Mouse (Mus musculus) stomach, embryonic 16.5 days (tissue): ENCODE measurements at regions not wholly inside any gene's neighbourhood (a gene's known extent, or its start where the extent isn't known, plus 50 kb on each side); places are given as distances from the start of the nearest gene placed in this dataset.

Experiments
- ATAC-seq: fragments of 200-750 bp; cut with Nextera tagmentation; 2 replicates; pipeline ENCODE4 v1.8.0; 2017; ENCODE audit warnings: moderate number of reproducible peaks, moderate TSS enrichment; ENCODE audit not compliant: insufficient read depth, low FRiP score
- H3K27ac ChIP-seq: fragments of 300-500 bp; sonication (generic); 2 replicates; pipeline ENCODE4 v1.5.1; 2014; ENCODE audit warnings: low read length
- H3K27me3 ChIP-seq: fragments of 300-500 bp; sonication (generic); 2 replicates; pipeline ENCODE4 v1.6.1; 2014; ENCODE audit warnings: low read length, control low read depth, mixed read lengths; ENCODE audit not compliant: control insufficient read depth, insufficient read depth
- H3K36me3 ChIP-seq: fragments of 300-500 bp; sonication (generic); 2 replicates; pipeline ENCODE4 v1.6.1; 2014; ENCODE audit warnings: low read length; ENCODE audit not compliant: control insufficient read depth, insufficient read depth
- H3K4me1 ChIP-seq: fragments of 300-500 bp; sonication (generic); 2 replicates; pipeline ENCODE4 v1.6.1; 2014; ENCODE audit warnings: low read length, control low read depth, mixed read lengths; ENCODE audit not compliant: control insufficient read depth, insufficient read depth
- H3K4me2 ChIP-seq: fragments of 300-500 bp; sonication (generic); 2 replicates; pipeline ENCODE4 v1.6.1; 2014; ENCODE audit warnings: low read depth, low read length, mixed read lengths
- H3K4me3 ChIP-seq: fragments of 300-500 bp; sonication (generic); replicated peaks from 2 replicates; pipeline ENCODE4 v1.5.1; 2014; ENCODE audit warnings: mild to moderate bottlenecking, low read length
- H3K9ac ChIP-seq: fragments of 300-500 bp; sonication (generic); 2 replicates; pipeline ENCODE4 v1.6.1; 2014; ENCODE audit warnings: low read length
- H3K9me3 ChIP-seq: fragments of 300-500 bp; sonication (generic); replicated peaks from 2 replicates; pipeline ENCODE4 v1.6.1; 2016; ENCODE audit warnings: low read length, control low read depth; ENCODE audit not compliant: control insufficient read depth
- WGBS: fragments of 180-500 bp; shearing (Covaris S2); extraction: QIAGEN DNeasy Blood & Tissue Kit; methylation state at CpG from one replicate; pipeline ENCODE4 v1.1.7; 2014; 5-methylcytosine and 5-hydroxymethylcytosine counted together

DNA sequence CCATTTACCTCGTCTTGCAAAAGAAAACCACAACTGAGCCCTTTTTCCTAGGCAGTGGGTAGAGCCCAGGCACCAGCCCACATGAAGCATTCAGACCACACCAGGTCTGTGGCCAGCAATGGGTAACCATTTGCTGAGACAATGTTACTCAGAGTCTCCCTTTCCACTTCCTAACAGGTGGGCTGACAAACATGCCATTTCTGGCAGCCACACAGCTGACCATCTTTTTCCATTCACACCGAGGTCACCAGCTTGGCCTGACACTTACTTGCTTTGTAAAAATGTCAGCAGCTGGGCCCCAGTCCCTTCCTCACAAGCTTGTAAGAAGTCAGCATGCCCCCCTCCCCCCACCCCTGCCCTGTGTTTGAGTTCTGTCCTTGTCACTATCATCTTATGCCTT, 314.6 kb downstream of the Bcor start:
- Histone ChIP-seq H3K27me3 (no peaks in the 10 kb centered on the region), H3K9me3 (no peaks in the 10 kb centered on the region), H3K4me3 (no peak overlapping the region), H3K27ac (no peak overlapping the region), H3K4me1 (no peaks in the 10 kb centered on the region), H3K9ac (no peak overlapping the region), H3K4me2 (no peak overlapping the region), H3K36me3 (no peaks in the 10 kb centered on the region)
- ATAC-seq = no peak
- WGBS = 61% methylated on average over 2 of the region's 2 CpGs

DNA sequence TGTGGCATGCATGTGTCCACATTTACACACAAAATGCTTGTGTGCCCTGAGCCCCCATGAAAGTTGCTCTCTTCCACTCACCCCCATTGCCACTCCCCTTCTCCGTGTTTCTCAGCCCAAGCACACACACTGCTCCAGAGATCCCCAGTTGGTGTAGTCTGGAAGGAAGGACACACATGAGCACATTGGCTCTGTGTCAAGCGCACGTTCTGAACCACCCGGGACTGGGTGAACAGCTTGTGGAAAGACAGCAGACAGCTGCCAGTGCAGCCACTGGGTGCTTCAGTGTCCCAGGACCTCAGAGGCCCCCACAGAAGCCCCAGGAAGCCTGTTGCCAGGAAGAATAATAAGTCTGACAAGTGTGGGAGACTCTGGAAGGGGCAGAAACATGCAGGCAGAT, 304.2 kb downstream of the Bcor start:
- Histone ChIP-seq H3K9me3 (no peaks in the 10 kb centered on the region), H3K4me2 (no peak overlapping the region), H3K27me3 (peaks cover 8% of the 10 kb centered on the region; the same call in 1 of the 2 replicates), H3K9ac (no peak overlapping the region), H3K36me3 (no peaks in the 10 kb centered on the region), H3K4me3 (no peak overlapping the region), H3K27ac (no peak overlapping the region), H3K4me1 (no peaks in the 10 kb centered on the region)
- ATAC-seq = no peak
- WGBS = 54% methylated on average over 4 of the region's 4 CpGs

DNA sequence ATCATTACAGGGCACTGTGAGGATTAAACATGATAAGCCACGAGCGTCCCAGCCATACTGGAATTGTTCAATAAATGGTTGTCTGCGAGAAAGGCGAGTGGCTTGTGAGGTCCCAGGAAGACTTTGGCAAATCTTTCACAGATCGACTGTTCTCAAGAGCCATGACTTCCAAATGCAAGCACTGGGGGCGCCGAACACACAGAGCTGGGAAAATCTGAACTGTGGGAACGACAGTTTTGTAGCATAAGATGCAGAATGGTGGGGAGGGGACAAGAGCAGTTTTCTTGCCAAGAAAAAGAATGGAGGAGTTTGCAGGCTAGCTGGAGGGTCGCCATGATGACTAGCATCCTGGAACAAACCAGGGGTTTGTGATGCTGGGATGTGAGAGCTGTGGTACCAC, 300.8 kb downstream of the Bcor start:
- Histone ChIP-seq H3K27me3 (peaks cover 13% of the 10 kb centered on the region; the same call in 1 of the 2 replicates), H3K27ac (no peak overlapping the region), H3K4me1 (no peaks in the 10 kb centered on the region), H3K4me2 (no peak overlapping the region), H3K9ac (no peak overlapping the region), H3K9me3 (no peaks in the 10 kb centered on the region), H3K4me3 (no peak overlapping the region), H3K36me3 (no peaks in the 10 kb centered on the region)
- 55% methylated on average over 9 of the region's 9 CpGs for WGBS
- no peak for ATAC-seq

DNA sequence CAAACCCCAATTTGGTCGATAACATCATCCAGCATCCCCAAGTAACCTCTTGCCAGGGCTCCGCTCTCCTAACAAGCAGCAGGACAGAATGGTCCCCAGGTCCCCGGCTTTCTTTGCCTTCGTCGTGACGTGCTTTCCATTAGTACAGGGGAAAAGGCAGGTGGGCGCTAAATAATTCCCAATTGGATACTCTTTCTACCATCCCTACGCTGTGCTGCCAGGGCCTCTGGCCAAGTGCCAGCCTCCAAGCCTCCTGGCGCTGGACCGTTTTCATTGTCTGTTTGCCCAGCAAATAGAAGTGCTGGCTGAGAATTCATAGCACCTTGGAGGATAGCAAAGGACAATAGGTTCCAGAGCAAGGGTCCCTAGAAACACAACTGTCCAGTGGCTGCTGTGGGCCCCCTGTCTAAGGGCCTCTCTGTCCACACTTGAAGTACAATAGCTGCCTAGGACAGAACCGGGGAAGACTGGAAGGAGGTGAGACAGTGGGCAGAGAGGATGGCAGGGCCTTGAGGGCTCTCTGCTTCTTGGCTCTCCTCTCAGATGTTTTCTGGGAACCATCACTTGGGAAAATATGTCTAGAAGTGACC, 298.9 kb downstream of the Bcor start:
- Histone ChIP-seq H3K9ac (no peak overlapping the region), H3K4me2 (no peak overlapping the region), H3K27me3 (peaks cover 13% of the 10 kb centered on the region; the same call in 1 of the 2 replicates), H3K4me3 (no peak overlapping the region), H3K4me1 (no peaks in the 10 kb centered on the region), H3K9me3 (no peaks in the 10 kb centered on the region), H3K27ac (no peak overlapping the region), H3K36me3 (no peaks in the 10 kb centered on the region)
- ATAC-seq = no peak
- 50% methylated on average over 11 of the region's 11 CpGs for WGBS

DNA sequence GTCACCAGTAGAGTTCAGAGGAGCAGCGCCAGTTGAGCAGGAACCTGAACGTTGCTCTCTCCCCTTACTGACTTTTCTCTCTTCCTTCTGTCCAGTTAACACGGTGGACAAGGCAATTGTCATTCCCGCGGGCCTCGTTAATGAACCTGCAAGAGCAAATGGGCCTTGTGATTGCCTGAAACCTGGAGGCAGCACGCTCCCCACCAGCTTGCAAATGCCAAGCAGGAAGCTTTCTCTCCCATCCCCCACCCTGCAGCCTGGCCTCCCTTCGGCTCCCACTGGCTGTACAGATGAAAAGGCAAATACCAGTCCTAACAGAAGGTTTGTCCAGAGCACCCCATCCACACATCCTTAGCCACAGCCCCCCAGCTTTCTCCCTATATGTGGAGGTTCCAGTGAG, 298.3 kb downstream of the Bcor start:
- ATAC-seq = no peak
- no peak overlapping the region for H3K4me3 ChIP-seq
- H3K4me2 ChIP-seq = no peak overlapping the region
- 32% methylated on average over 8 of the region's 8 CpGs for WGBS
- no peaks in the 10 kb centered on the region for H3K36me3 ChIP-seq
- H3K9me3 ChIP-seq = no peaks in the 10 kb centered on the region
- H3K27ac ChIP-seq = no peak overlapping the region
- H3K27me3 ChIP-seq = peaks cover 12% of the 10 kb centered on the region; the same call in 1 of the 2 replicates
- H3K9ac ChIP-seq = no peak overlapping the region
- H3K4me1 ChIP-seq = no peaks in the 10 kb centered on the region

DNA sequence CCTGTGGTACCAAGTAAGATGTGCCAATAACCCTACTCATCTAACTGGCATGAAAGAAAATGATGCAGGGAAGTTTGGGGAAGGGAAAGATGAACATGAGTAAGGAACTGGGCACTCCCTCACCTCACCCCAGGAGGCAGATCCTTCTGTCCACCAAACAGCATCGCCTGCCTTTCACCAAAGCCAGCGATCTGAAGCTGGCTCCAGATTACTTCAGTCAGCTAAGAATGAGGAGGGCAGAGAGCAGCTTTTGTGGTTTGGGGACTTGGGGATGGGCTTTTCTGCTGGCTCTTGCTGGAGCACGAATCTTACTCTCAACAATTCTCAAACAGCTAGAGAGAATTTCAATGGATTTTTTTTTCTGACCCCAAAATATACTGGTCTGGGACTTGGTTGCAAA, 297.0 kb downstream of the Bcor start:
- no peak overlapping the region for H3K4me3 ChIP-seq
- H3K36me3 ChIP-seq = no peaks in the 10 kb centered on the region
- H3K9me3 ChIP-seq = no peaks in the 10 kb centered on the region
- no peak for ATAC-seq
- H3K4me2 ChIP-seq = no peak overlapping the region
- H3K27ac ChIP-seq = no peak overlapping the region
- H3K27me3 ChIP-seq = peaks cover 5% of the 10 kb centered on the region; the same call in 1 of the 2 replicates
- 56% methylated on average over 3 of the region's 3 CpGs for WGBS
- H3K9ac ChIP-seq = no peak overlapping the region
- no peaks in the 10 kb centered on the region for H3K4me1 ChIP-seq

DNA sequence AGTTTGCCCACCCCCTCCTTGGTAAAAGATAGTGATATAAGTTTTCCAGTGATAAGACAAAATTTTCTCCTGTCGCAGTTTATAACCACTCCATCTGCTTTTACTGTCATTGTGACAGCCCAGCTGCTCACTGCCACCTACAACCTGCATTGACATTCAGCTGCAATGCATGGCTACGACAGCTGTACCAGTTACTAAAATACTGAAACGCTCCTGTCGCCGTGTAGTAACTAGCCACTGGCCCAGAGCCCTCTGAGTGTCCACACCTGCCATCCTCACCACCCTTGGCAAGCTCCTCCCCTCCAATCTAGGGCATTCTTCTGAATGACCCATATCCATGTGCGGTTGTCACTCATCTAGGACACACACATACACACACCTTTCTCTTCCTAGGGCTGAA, 286.2 kb downstream of the Bcor start:
- no peak overlapping the region for H3K4me2 ChIP-seq
- no peak overlapping the region for H3K4me3 ChIP-seq
- no peaks in the 10 kb centered on the region; the same call in 1 of the 2 replicates for H3K27me3 ChIP-seq
- 83% methylated on average over 6 of the region's 6 CpGs for WGBS
- H3K4me1 ChIP-seq = no peaks in the 10 kb centered on the region
- ATAC-seq = no peak
- H3K9me3 ChIP-seq = no peaks in the 10 kb centered on the region
- H3K9ac ChIP-seq = no peak overlapping the region
- H3K36me3 ChIP-seq = no peaks in the 10 kb centered on the region
- H3K27ac ChIP-seq = no peak overlapping the region

DNA sequence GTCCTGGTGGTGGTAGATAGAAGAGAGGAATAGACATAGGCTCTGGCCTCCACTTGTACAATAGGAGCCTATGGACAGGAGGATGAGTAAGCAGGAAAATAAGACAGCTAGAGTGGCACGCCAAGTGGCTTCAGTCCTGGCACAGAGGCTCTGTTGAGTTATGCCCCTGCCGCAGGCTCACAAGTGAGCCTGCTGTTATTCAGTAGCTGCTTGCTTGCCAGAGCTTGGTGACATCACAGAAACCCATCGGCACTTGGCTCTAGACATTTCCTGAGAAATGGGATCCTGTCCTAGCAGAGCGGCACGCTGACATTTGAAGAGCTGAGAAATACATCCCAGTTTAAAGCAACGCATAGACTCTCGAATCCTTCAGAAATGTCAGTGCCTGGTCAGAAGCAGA, 283.5 kb downstream of the Bcor start:
- Histone ChIP-seq H3K4me3 (no peak overlapping the region), H3K27me3 (no peaks in the 10 kb centered on the region), H3K4me2 (no peak overlapping the region), H3K4me1 (no peaks in the 10 kb centered on the region), H3K9ac (no peak overlapping the region), H3K9me3 (no peaks in the 10 kb centered on the region), H3K27ac (no peak overlapping the region), H3K36me3 (no peaks in the 10 kb centered on the region)
- no peak for ATAC-seq
- 88% methylated on average over 7 of the region's 7 CpGs for WGBS

DNA sequence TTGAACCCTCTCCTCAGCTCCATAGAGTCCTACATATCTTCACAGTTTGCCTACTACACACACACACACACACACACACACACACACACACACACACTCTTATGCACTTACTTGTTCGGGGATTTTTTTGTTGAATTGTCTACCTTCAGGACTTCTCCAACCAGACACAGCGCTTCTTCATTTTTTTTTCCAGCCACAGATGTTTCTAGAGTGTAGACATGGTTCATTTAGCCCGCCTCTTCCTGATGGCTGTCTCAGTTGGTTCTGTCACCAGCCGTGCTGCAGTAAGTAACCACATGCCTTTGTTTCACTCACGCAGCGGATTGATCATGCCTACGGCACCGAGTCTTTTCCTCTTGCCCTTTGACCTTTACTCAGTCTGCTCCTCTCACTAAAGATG, 282.1 kb downstream of the Bcor start:
- no peak overlapping the region for H3K4me2 ChIP-seq
- H3K9ac ChIP-seq = no peak overlapping the region
- H3K4me3 ChIP-seq = no peak overlapping the region
- WGBS = 64% methylated on average over 8 of the region's 8 CpGs
- no peaks in the 10 kb centered on the region for H3K36me3 ChIP-seq
- no peak overlapping the region for H3K27ac ChIP-seq
- ATAC-seq = no peak
- H3K4me1 ChIP-seq = no peaks in the 10 kb centered on the region
- H3K27me3 ChIP-seq = no peaks in the 10 kb centered on the region
- no peaks in the 10 kb centered on the region for H3K9me3 ChIP-seq
